Mouse (Mus musculus) cortical plate, adult 2 months (tissue): ENCODE data around the gene Nrxn2.

Experiments
- CTCF ChIP-seq: fragments of 200-500 bp; IDR thresholded peaks from 2 replicates; pipeline ENCODE4 v1.5.1; 2011; ENCODE audit warnings: mild to moderate bottlenecking, control low read depth, low read length; ENCODE audit not compliant: insufficient read depth; ENCODE audit errors: extremely low read depth
- POLR2A ChIP-seq: fragments of 200-500 bp; IDR thresholded peaks from 2 replicates; pipeline ENCODE4 v1.6.1; 2011; ENCODE audit warnings: mild to moderate bottlenecking, low read length, control low read depth; ENCODE audit not compliant: insufficient read depth; ENCODE audit errors: extremely low read depth

DNA sequence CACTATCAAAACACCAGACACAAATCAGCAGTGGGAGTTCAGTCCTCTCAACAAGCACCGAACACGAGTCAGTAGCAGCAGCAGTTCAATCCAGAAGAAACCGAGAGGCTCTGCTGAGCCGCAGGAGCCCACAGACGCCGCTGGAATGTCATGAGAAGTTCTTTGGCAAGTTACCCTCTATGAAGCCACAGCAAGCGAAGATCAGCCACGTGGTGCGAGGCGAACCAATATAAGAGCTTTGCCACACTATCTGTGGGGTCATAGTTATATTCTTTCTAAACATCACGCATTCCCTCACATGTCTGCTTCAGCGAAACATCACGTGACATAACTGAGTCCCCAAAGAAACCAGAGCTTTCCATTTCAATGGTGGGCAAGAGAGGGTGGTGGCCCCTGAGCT is 126.2 kb downstream of the Nrxn2 start:
- TF ChIP-seq POLR2A (no peak), CTCF (no peak)
